Mouse (Mus musculus): Measurements from ENCODE around the gene Atp1b1.

Atp1b1 gene

DNA sequence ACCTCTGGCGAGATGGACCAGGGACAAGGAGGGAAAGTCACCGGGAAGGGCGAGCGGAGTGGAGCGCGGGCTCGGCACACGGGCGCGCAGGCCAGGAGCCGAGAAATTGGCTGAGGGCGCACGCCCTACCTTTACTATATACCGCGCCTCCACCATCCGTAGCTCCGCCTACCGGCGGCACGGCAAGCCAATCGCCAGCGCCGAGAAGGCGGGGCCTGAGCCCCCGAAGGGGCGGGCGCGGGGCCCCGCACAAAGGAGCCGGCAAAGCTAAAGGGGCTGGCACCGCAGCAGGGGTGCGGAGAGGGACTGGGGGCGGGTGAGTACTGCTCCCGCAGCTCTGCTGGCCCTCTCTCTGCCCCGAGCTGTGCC lies at the start of gene Atp1b1:
TSS of gene Atp1b1 (minus strand) at position 111 of the 369 bp plus-strand sequence.
- peak; percentile 88 for DNase-seq (ENCODE audit: low spot score)

DNA sequence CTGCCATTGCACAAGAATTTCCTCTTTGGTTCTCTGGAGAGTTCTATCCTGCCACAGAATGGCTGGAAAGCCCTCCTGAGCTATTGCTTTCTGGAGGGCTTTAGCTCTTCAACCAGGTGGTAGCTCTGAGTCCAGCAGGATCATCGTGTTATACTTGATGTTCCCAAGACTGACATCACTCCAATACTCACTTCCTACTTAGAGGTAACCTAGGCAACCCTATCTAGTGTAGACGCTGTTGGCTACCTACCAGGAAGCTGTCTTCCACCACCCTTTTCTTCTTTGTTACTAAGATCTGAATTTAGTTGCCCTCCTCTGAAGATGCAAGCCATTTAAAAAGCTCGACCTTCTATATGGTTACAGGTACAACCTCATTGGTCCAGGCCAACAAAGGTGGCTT lies 46.9 kb upstream of the Atp1b1 start:
- DNase-seq (ENCODE audit: low spot score) = no peak

DNA sequence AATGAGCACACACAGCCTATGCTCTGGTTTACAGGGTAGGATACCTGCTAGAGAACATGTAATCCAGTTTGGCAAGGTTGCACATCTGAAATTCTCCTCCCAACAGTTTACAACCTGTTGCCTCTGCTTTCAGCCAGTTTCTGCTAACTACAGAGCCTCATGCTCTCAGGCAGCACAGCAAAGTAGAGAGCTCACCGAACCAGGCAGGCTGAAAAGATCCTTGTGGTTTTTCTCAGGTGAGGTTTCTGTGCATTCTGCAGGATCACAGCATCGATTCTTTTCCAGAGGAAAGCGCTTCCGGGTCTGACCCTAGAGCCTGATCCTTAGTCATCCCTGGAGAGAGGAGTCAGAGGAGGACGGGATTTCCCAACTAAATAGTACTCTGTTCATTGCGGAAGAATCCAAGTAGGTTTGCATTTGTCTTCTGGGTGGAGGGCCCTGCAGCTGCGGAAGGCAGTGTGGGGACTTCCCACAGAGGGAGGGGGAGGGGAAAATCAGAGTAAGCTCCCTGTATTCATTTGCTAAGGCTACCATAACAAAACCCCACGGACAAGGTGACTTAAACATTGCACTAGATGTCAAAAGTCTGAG lies 45.1 kb upstream of the Atp1b1 start:
- no peak for DNase-seq (ENCODE audit: low spot score)

DNA sequence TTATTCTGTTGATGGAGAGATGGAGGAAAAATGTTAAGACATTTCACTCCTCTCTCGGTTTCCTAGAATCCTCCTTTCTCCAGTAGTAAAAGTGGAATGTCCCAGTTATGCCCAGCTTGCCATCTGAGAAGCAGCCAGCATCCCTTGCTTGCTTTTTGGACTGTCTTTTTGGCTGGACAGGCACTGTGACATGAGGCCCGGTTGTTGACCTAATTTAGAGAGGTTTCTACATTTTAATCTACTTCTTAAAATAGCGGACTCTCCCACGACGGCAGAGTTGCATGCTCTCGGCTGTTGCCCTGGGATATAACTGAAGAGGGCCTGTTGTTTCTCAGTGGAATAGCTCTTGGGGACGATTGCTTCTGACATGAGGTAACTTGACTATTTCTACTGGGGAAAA lies 44.1 kb upstream of the Atp1b1 start:
- DNase-seq (ENCODE audit: low spot score) = no peak

DNA sequence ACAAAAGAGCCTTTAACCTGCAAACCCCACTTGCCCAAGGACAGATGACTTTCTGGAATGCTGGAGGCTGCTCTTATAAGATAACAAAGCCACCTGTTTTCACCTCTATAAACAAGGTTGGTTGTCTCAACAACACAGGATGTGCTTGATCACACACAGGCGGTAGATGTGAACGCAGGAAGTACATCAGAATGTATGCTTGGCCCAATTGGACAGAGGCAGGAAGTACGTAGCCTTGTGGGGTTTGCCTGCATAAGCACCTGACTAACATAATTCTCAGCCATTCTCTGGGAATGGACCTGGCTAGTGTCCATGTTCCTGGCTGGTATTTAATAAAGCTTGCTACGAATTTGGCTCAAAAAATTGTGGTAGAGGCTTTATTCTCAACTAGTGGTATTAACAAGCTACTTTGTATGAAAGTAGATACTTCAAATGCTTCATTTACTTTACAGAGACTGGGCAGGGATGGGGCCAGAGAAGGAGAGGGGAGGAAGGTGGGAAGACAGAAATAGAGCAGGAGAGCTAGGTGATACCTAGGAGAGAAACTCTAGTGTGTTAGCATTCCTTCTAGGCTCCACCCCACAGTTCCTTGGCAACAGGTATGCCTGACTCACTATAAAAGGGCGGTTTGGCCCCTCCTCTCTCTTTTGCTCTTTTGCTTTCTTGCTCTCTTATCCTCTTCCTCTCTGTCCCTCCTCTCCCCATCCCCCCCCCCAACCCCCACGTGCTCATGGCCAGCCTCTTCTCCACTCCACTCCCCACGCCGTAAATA lies 36.8 kb upstream of the Atp1b1 start:
- no peak for DNase-seq (ENCODE audit: low spot score)

DNA sequence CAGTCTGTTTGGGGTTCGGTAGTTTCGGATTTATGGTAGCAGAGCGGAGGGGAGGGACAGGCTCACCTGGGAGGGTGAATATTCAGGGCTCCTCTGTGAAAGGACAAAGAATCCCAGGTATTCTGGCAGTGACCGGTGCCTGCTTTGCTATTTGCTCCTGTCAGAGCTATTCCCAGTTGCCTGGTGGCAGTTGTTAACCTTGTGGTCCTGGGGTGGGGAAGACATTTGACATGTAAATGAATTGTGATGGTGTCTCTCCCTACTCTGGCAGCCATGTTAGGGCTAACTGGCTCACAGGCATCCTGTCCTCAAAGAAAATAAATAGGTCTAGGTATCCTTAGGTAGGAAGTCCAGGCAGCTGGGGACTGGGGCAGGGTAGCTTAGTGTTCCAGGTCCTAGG lies 36.1 kb upstream of the Atp1b1 start:
- no peak for DNase-seq (ENCODE audit: low spot score)

DNA sequence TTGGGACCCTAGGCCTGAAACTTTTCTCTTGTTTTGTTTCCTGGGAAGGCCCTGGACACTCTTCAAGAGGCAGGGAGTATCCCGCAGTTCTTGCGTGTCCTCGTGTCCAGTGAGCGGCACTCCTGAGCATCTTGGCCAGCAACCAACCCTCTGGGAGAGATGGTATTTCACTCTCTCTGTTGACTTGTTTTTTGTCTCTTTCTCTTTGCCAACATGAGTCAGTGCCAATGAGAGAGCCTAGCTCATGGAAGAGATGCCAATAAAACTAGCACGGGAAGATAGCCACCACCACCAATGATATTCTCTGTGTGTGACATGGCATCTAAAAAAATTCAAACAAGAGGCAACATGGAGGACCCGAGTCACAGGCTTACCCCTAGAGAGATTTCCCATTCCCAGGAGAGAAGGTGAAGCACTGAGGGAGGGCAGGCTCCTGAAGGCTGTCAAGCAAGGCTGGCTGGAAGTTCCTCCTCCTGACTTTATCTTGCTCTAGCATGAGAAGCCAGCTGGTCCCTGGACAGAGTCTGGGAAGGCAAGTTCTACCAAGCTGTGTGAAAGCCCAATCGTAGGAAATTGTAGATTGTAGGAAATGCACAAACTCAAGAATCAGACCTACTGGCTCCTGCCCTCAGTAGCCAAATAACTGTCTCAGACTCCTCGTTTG lies 35.0 kb upstream of the Atp1b1 start:
- DNase-seq (ENCODE audit: low spot score) = no peak

DNA sequence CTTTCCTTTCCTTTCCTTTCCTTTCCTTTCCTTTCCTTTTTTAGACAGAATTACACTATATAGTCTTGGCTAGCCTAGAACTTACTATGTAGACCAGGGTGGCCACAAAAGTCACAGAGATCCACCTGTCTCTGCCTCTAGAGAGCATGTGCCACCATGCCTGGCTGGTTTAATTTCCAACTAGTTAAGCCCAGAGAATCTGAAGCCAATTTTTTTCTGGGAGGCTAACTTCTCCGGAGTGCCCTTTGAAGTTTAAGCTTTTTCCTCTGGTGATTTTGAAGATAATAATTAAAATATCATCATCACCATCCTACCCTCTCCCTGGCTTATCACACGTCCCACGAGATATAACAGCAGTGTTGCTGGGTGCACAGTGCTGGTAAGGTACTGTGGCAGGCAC lies 34.3 kb upstream of the Atp1b1 start:
- DNase-seq (ENCODE audit: low spot score) = no peak

DNA sequence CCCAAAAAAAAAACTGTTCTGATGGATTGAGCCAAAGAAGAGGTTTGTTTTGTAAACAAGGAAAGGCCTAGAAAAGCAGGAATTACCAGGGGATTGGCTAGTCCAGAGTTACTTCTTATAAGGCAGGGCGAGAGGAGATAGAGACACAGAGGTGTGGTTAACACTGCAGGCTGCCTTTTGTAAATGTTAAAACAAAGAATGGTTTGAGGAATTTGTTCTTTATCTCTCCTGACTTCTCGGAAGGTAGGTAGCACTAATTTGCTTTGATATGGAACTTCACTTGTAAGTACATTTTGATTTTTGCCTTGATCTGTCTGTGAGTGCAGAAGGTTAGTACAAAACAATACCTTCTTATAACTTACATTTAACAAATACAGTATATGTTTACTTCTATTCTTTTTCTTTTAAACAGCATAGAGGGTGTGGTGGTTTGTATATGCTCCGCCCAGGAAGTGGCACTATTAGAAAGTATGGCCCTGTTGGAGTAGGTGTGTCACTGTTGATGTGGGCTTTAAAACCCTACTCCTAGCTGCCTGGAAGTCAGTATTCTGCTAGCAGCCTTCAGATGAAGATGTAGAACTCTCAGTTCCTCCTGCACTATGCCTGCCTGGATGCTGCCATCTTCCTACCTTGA lies 31.9 kb upstream of the Atp1b1 start:
- DNase-seq (ENCODE audit: low spot score) = no peak

DNA sequence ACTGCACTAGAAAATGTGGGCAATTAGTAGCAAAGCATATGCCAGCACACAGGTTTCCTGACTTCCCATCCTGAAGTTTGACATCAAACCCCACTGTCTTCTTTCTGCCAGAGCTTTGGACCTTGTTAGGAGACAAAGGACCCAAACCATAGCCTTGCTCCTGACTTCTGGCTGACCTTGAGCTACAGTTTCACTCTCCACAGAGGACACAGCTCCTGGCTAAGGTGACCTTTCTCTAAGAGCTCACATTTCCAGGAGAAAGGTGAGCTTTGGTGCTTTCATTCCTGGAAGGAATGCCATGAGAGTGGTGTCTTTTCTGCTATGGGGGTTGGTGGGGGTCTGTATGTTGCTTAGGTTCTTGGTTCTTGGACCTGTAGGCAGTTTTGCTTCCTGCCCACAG lies 25.6 kb upstream of the Atp1b1 start:
- no peak for DNase-seq (ENCODE audit: low spot score)

DNA sequence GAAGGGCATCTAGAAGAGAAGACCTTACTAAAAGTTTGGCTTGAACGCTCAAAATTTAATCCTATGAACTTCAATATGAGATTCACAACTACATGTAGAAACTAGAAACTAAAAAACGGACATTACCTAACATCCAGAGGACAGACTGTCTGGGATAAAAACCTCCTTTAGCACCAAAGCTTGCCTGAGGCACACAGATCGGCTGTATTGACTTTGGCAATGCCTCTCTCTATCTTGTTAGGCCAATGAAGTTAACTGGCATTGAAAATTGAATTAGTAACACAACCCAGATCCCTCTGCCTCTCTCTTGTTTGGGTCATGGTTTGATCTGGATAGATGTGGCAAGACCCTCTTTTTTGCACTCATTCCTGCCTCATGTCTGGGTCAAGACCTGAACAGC lies 24.7 kb upstream of the Atp1b1 start:
- DNase-seq (ENCODE audit: low spot score) = no peak

DNA sequence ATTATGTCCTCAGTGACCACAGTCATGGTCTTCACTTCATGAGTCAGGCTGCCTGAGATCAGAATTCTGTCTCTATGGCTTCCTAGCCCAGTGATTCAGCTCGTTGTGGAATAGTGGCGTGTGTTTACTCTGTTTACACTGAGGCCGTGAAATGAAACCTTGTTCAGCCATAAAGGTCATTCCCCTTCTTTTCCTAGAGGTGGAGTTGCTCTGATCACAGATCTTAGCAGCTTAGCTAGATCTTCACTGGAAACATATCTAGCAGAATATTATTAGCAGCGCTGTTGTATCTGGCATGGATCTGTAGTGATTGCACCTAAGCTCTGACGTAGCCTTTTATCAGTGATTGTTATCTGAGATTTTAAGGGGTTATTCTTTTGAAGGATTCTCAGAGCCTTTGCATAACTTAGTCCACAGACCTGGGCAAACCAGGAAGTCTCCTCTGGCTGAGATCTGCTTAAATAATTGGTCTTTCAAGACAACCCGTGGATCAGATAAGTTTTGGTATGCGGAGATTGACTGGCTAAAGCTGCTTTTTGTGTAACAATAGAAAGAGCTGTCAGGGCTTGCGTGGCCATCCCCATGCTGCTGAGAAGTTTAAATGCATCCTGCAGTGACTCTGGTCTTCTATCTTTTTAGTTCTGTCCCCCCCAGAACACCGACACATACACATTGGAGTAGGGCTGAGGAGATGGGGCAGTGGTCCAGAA lies 23.6 kb upstream of the Atp1b1 start:
- no peak for DNase-seq (ENCODE audit: low spot score)

DNA sequence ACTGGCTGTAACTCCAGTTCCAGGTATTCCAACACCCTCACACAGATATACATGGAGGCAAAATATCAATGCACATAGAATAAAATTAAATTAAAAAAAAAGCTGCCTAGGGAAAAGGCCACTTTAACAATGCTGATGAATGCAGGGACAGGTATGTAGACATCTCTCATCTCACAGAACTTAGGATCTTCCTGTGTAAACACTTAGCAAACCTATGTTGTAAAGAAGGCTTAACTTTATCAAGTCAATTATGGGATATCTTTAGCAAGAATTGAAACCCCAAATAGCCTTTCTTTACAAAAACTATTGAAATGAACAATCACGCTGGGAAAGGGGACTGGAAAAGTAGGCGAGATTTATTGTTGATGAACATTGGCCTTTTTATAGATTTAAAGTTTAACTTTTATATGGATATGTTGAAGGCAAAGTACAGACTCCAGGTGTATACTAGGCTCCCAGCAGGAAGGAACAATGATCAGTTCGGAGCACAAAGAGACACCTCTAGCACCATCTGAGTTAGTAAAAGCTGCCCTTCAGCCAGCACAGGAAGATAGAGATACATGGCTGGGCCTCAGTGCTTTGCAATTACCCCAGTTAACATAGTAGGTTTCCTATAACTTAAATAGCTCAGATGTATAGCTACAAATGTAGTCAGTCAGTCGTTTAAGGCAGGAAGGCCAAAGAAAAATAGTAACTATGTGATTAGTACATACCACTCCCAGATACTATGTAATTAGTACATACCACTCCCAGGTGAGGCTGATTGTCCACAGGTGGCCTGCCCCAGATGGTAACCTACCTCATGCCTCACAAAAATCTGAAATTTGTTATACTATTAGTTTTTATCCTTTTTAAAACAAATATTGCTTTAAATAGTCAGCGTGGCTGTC lies 22.8 kb upstream of the Atp1b1 start:
- no peak for DNase-seq (ENCODE audit: low spot score)

DNA sequence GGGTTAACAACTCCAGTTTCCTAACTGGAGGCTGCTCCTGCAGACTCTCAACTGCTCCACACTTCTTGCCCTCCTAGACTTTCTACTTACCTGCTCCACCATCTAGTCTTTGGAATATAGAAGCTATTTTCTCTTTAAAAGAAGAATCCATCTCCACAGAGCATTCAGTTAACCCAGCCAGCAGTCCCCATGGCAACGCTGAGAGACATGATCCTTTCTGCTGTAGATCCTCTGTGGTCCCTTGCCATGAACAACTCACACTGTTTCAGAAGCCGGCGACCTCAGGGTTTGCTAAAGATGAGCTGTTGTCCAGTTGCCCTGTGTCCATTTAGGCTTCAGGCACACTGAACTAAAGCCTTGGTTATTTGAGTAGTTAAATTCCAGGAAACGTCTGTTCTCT lies 17.7 kb upstream of the Atp1b1 start:
- no peak for DNase-seq (ENCODE audit: low spot score)

DNA sequence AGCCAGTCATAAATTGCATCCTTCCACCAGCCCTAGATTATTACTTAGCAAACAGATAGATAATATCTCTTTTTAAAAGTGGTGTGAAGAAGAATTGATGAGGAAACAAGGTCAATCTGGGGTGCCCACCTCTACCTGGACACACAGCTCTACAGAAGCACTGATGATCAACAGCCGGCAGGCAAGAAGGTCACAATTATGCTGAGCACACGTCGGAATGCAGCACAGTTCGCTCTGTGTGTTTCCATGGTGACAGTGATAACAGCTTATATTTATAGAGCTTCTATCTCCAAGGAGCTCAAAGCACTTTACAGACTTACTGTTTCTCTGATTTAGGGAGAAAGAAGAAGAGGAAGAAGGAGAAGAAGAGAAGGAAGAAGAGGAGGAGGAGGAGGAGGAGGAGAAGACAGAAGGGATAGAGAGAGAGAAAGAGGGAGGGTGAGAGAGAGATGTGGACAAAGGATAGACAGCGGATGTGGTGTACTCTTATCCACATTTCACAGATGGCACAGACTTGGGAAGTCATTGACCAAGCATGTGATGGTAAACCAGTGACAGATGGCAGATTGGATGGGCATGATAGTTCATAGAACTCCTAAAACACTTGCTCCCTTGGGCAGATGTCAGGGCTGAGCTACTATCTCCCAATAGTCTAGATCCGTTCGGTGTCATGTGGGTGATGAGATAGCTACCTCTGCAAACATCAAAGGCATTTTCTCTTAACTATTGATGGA lies 16.8 kb upstream of the Atp1b1 start:
- peak; percentile 28 for DNase-seq (ENCODE audit: low spot score)

DNA sequence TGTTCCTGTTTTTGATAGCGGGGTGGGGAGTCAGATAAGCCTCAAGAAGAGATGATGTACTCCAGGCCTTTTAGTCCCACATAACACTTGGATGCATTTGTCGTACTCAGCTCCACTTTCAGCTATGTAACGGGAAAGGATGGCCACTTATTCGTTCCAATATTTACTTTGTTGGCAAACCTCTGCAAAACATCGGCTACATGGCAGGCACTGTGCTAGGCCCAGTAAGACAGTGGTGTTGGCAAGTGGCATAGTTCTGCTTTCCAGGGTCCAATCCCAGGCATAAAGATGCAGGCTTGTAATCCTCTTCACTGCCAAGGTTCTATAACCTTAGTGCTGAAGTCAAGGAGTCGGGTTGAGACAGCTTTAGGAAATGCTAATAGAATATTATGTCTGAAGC lies 16.2 kb upstream of the Atp1b1 start:
- no peak for DNase-seq (ENCODE audit: low spot score)

DNA sequence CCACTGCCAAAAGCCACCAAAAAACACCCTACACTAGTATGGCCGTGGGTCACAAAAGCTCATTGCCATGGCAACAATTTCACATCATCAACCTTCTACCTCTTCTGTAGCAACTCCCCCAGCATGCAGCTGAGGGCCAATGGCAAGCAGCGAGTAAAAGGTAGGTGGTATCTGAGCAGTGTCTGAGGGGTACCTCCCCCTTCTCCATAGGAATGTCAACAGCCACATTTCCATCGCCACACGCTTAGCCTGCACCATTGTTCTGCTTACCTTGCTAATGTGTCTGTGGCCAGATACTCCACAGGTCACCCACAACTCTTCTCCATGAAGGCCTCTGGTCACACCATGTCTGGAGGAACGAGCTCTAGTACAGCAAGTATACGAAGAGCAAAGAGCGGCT lies 15.2 kb upstream of the Atp1b1 start:
- no peak for DNase-seq (ENCODE audit: low spot score)

DNA sequence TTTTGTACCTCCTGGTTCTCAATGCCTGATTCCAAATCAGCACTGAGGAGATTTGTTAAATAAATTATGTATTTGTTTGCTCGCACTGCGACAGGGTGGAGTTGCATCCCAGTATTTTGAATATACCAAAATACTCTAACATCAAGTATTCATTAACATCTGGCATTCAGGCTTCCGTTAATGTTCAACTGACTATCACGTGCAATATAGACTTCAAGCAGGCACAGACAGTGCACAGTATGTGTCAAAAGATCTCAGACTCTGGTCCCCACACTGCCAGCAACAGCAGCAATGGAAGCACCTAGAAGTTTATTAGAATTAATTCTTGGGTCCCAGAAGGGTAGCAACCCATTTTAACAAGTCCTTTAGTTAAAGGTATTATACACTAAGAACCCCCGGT lies 13.5 kb upstream of the Atp1b1 start:
- DNase-seq (ENCODE audit: low spot score) = no peak

DNA sequence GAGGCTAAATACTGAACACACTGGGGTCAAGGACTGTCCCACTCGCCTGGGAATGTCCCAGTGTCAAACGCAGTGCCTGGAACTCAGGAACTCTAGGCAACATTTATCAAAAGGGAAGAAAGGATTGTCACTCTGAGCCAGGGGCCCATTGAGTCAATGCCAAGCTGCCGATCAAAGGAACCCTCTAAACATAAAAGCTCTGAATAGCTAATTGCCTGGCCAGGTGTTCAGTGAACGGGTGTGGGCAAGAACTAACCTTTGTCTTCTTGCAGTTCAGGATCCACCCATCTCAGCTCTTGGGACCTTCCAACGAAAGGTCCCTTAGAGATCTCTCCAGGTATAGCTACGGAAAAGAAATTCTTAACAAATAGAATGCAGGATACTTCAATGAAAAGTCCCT lies 12.8 kb upstream of the Atp1b1 start:
- no peak for DNase-seq (ENCODE audit: low spot score)

DNA sequence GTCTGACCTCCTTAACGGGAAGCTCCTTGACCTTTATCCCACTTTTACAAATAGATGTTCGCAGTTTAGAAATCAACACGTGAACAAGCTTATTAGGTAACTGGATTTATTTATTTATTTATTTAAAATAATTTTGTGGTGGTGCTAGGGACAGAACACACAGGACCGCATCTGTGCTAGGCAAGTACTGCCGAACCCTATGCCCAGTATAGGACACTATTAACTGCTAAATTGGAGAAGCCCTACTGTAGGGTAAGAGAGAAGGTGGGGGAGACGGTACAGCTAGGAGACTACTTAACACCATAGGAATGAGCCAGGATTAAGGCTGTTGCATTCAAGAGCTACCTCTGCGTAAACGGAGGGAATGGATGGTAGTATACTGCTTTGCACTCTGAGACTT lies 10.2 kb upstream of the Atp1b1 start:
- DNase-seq (ENCODE audit: low spot score) = no peak

DNA sequence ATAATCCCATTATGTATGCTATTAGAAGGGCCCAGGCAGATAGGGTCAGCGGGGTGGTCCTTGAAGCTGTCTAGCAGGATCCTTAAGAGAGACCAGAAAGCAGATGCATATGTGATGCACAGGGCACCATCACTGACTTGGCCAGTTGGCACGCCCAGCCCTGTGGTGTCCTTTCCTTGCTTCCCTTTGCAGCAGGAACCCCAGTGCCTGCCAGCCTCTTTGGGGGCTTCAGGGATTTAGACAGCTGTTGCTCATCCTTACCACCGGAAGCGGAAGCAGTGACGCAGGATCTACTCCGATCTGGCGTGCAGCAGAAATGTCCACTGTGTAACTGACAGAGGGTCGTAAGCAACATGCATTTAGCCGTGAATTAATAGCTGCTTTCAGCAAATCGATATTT lies 9.3 kb upstream of the Atp1b1 start:
- no peak for DNase-seq (ENCODE audit: low spot score)
